Mouse (Mus musculus) intestine, embryonic 16.5 days (tissue): ENCODE measurements around the gene Baz2b. TPM values are rescaled to one million over a fixed set of nuclear protein-coding genes. Genes with fewer than 3 reads are reported as not detected.
"Not testable (repeated sequence)": the region's sequence is repeated elsewhere in the genome, so short reads cannot be mapped to it uniquely, and the experiment has no call there.

Experiments used
- ATAC-seq: fragments of 200-750 bp; cut with Nextera tagmentation; 2 replicates; pipeline ENCODE4 v1.8.0; 2017; ENCODE audit warnings: moderate TSS enrichment, moderate library complexity
- H3K27ac ChIP-seq: fragments of 300-500 bp; sonication (generic); 2 replicates; pipeline ENCODE4 v1.5.1; 2014; ENCODE audit warnings: mild to moderate bottlenecking, low read length
- H3K27me3 ChIP-seq: fragments of 300-500 bp; sonication (generic); replicated peaks from 2 replicates; pipeline ENCODE4 v1.6.1; 2014; ENCODE audit warnings: low read length, control low read depth, mixed read lengths; ENCODE audit not compliant: control insufficient read depth, insufficient read depth
- H3K36me3 ChIP-seq: fragments of 300-500 bp; sonication (generic); 2 replicates; pipeline ENCODE4 v1.6.1; 2014; ENCODE audit warnings: low read length, control low read depth; ENCODE audit not compliant: control insufficient read depth, insufficient read depth
- H3K4me1 ChIP-seq: fragments of 300-500 bp; sonication (generic); 2 replicates; pipeline ENCODE4 v1.6.1; 2014; ENCODE audit warnings: low read length, control low read depth, mixed read lengths; ENCODE audit not compliant: control insufficient read depth, insufficient read depth
- H3K4me2 ChIP-seq: fragments of 300-500 bp; sonication (generic); 2 replicates; pipeline ENCODE4 v1.6.1; 2014; ENCODE audit warnings: low read depth, low read length, control low read depth
- H3K4me3 ChIP-seq: fragments of 300-500 bp; sonication (generic); 2 replicates; pipeline ENCODE4 v1.5.1; 2014; ENCODE audit warnings: mild to moderate bottlenecking, low read length
- H3K9ac ChIP-seq: fragments of 300-500 bp; sonication (generic); 2 replicates; pipeline ENCODE4 v1.6.1; 2014; ENCODE audit warnings: low read depth, low read length
- H3K9me3 ChIP-seq: fragments of 300-500 bp; sonication (generic); 2 replicates; pipeline ENCODE4 v1.6.1; 2016; ENCODE audit warnings: low read length, control low read depth; ENCODE audit not compliant: control insufficient read depth
- WGBS: fragments of 180-500 bp; shearing (Covaris S2); extraction: QIAGEN DNeasy Blood & Tissue Kit; methylation state at CpG from one replicate; pipeline ENCODE4 v1.1.7; 2014; 5-methylcytosine and 5-hydroxymethylcytosine counted together
- polyA plus RNA-seq: library from polyadenylated mRNA; unstranded; fragments of >200 nt; fragmentation: Nextera tagmentation; extraction: Ambion mirVana; gene quantifications from 2 replicates; pipeline ENCODE4 v1.2.1, GENCODE M21; 2015

Gene Baz2b
- polyA plus RNA-seq, 1 experiment from 2014 or later: 42.3 TPM

DNA sequence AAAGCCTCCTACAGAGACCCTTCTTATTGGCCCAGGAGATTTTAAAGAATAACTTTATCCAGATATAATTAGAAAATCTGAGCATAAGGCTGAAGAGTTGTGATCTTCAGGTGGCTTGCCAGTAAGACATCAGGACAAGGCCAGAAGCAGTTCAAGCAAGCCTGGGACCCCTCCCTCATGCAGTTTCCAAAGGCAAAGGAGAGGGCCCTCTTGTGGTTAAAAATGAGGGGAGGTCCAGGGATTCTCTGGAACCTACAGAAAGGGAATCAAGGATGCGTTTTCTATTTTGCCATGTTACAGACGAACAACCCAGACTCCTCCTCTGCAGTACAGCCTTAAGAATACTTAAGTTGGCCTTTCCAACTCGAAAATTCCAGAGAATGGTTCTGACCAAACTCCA, 62.2 kb downstream of the Baz2b start:
- 59% methylated on average over 3 of the region's 3 CpGs for WGBS
- H3K27ac ChIP-seq: no peak overlapping the region

DNA sequence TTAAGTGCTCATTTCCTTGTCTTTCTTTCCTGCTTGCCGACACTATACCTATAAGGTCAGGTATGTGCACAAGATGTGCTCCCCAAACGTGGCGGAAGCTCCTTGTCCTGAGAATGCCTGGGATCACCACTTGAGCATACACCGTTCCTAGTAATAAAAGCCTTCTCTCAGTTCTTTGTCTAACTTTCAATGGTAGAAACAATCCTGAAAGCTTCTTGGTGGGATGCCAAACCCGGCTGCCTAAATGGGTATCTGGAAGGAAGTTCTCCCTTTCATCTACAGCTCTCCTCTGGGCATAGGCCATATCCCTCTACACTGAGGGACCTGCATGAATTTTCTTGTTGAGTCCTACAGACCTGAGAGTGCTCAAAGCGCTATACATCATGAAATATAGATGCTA, 63.9 kb downstream of the Baz2b start:
- ATAC-seq: no peak
- Histone ChIP-seq H3K27ac (no peak overlapping the region), H3K4me2 (no peak overlapping the region), H3K9ac (no peak overlapping the region), H3K36me3 (no peaks in the 10 kb centered on the region), H3K27me3 (no peaks in the 10 kb centered on the region), H3K4me3 (no peak overlapping the region), H3K4me1 (0 out of 2 replicates have a peak, but pooled peaks cover 3% of the 10 kb centered on the region), H3K9me3 (no peaks in the 10 kb centered on the region)
- WGBS: 52% methylated on average over 6 of the region's 6 CpGs

More for the DNA sequence above, 62.2 kb downstream of the Baz2b start:
- Histone ChIP-seq H3K36me3 (no peaks in the 10 kb centered on the region), H3K4me1 (0 out of 2 replicates have a peak, but pooled peaks cover 3% of the 10 kb centered on the region), H3K27me3 (no peaks in the 10 kb centered on the region), H3K9ac (no peak overlapping the region), H3K4me2 (no peak overlapping the region), H3K9me3 (no peaks in the 10 kb centered on the region), H3K4me3 (no peak overlapping the region)
- no peak for ATAC-seq

- H3K27ac ChIP-seq: no peak overlapping the region
- no peaks in the 10 kb centered on the region for H3K27me3 ChIP-seq
- ATAC-seq: no peak
- H3K4me3 ChIP-seq: no peak overlapping the region
- no peaks in the 10 kb centered on the region for H3K36me3 ChIP-seq
- no peak overlapping the region for H3K4me2 ChIP-seq
- H3K4me1 ChIP-seq: 0 out of 2 replicates have a peak, but pooled peaks cover 3% of the 10 kb centered on the region
- H3K9me3 ChIP-seq: no peaks in the 10 kb centered on the region
- WGBS: 61% methylated on average over 5 of the region's 5 CpGs
- no peak overlapping the region for H3K9ac ChIP-seq
Observed at GRCm38 (mm10) chr2:60143383-60143782, 66.3 kb downstream of the Baz2b start.

GRCm38 (mm10) chr2:60142281-60142680, 67.4 kb downstream of the Baz2b start:
- WGBS: 74% methylated on average over 2 of the region's 2 CpGs
- Histone ChIP-seq H3K9me3 (no peaks in the 10 kb centered on the region), H3K36me3 (no peaks in the 10 kb centered on the region), H3K27me3 (no peaks in the 10 kb centered on the region), H3K4me2 (no peak overlapping the region), H3K4me3 (no peak overlapping the region), H3K27ac (no peak overlapping the region), H3K4me1 (0 out of 2 replicates have a peak, but pooled peaks cover 3% of the 10 kb centered on the region), H3K9ac (no peak overlapping the region)
- 0 out of 2 replicates have a peak, but pooled peaks have one; percentile 13 for ATAC-seq

DNA sequence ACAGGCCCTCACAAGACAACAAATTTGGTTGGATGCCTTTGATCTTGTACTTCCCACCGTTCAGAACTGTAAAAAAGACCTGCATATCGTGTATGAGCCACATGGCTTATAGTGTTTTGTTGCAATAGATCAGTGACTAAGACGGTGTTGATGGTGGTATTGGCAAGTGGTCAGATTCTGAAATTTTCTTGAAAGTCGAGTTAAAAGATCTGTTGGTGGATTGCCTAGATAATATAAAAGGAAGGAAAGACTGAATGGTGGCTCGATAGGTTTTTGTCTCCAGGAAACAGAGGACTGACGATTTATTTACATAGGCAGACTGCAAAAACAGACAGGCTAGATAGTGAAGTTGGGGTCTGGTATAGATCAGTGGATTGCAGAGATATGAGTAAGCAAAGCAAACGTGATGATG, 70.9 kb downstream of the Baz2b start:
- H3K27ac ChIP-seq: no peak overlapping the region
- H3K27me3 ChIP-seq: no peaks in the 10 kb centered on the region
- no peak overlapping the region for H3K4me2 ChIP-seq
- no peak overlapping the region for H3K4me3 ChIP-seq
- no peaks in the 10 kb centered on the region for H3K36me3 ChIP-seq
- H3K9me3 ChIP-seq: no peaks in the 10 kb centered on the region
- H3K4me1 ChIP-seq: no peaks in the 10 kb centered on the region
- ATAC-seq: no peak
- 23% methylated on average over 7 of the region's 7 CpGs for WGBS
- no peak overlapping the region for H3K9ac ChIP-seq

- no peak for ATAC-seq
- Histone ChIP-seq H3K36me3 (no peaks in the 10 kb centered on the region), H3K9ac (no peak overlapping the region), H3K27ac (no peak overlapping the region), H3K4me3 (no peak overlapping the region), H3K4me2 (no peak overlapping the region), H3K27me3 (no peaks in the 10 kb centered on the region), H3K9me3 (no peaks in the 10 kb centered on the region), H3K4me1 (peaks cover 4% of the 10 kb centered on the region; the same call in 1 of the 2 replicates)
- 63% methylated on average over 2 of the region's 2 CpGs for WGBS
Observed at GRCm38 (mm10) chr2:60135796-60136195, 73.8 kb downstream of the Baz2b start.

- H3K9me3 ChIP-seq, H3K4me2 ChIP-seq, ATAC-seq, H3K27me3 ChIP-seq, H3K36me3 ChIP-seq, H3K9ac ChIP-seq, H3K4me3 ChIP-seq, H3K4me1 ChIP-seq, H3K27ac ChIP-seq: not testable (repeated sequence)
- 87% methylated on average over 7 of the region's 7 CpGs for whole genome bisulfite sequencing
Observed at GRCm38 (mm10) chr2:60134958-60135357, 74.7 kb downstream of the Baz2b start.

- H3K4me2 ChIP-seq: no peak overlapping the region
- H3K36me3 ChIP-seq: no peaks in the 10 kb centered on the region
- H3K4me1 ChIP-seq: peaks cover 4% of the 10 kb centered on the region; the same call in 1 of the 2 replicates
- no peak overlapping the region for H3K4me3 ChIP-seq
- no peak for ATAC-seq
- no peak overlapping the region for H3K9ac ChIP-seq
- H3K27ac ChIP-seq: no peak overlapping the region
- 66% methylated on average over 2 of the region's 2 CpGs for WGBS
- H3K27me3 ChIP-seq: no peaks in the 10 kb centered on the region
- no peaks in the 10 kb centered on the region for H3K9me3 ChIP-seq
Observed at GRCm38 (mm10) chr2:60133072-60133471, 76.6 kb downstream of the Baz2b start.

GRCm38 (mm10) chr2:60132269-60133042, 77.2 kb downstream of the Baz2b start:
- no peak overlapping the region for H3K9ac ChIP-seq
- H3K4me3 ChIP-seq: no peak overlapping the region
- H3K27ac ChIP-seq: no peak overlapping the region
- H3K36me3 ChIP-seq: no peaks in the 10 kb centered on the region
- H3K4me2 ChIP-seq: no peak overlapping the region
- 0 out of 2 replicates have a peak, but pooled peaks have one; percentile 42 for ATAC-seq
- H3K27me3 ChIP-seq: no peaks in the 10 kb centered on the region
- 58% methylated on average over 10 of the region's 10 CpGs for WGBS
- peaks cover 4% of the 10 kb centered on the region; the same call in 1 of the 2 replicates for H3K4me1 ChIP-seq
- no peaks in the 10 kb centered on the region for H3K9me3 ChIP-seq
